Mouse (Mus musculus) E14TG2a.4 (cell line): ENCODE data around the gene Coro1c.

Source experiments
- CTCF ChIP-seq: conservative IDR thresholded peaks from 2 replicates; pipeline ENCODE4 v1.5.1; 2014; ENCODE audit warnings: low read length
- POU5F1 ChIP-seq: IDR thresholded peaks from 2 replicates; pipeline ENCODE4 v1.6.1; 2014; ENCODE audit warnings: low read length, borderline replicate concordance

DNA sequence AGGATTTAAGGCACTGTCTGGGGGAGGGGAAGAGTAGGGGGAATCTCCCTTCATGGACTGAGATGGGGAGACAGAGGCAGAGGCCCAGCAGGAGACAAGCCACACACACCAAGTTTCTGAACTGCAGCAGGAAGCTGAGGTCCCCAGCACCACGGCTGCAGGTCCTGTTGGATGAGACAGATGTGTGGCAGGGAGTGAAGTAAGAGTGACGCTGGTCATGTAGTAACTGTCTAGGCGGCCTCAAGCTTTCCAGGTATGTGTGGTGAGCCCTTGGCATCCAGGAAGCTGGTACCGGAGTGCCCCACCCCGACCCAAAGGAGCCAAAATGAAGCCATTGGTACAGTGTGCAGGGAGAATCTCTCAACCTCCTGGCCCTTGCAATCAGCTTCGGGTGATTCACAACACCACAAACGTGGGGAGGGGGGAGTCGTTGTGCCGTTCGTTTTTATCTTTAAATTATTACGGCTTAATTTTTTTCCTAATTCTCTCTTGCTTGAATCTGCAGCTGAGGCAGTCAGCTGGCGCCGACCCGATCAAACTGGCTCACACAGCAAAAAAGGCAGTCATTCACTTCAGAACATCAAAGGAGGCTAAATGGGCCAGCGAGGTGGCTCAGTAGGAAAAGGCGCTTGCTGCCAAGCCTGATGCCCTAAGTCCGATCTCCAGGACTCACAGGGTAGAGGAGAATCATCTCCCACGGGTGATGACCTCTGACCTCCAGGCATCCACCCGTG is 111.2 kb downstream of the Coro1c start:
- TF ChIP-seq CTCF: no peak
- TF ChIP-seq POU5F1: no peak
